ENCODE assay signal across 8 mouse cellular contexts in genomic region chr15:7132741-7133140, GRCm38 (mm10). TPM values are rescaled to one million over a fixed set of nuclear protein-coding genes. Genes with fewer than 3 reads are reported as not detected.
DNase-seq lines count a peak whose midpoint lies in the region; ATAC-seq lines count a peak whose summit lies in the region.

No protein-coding gene starts in this region.

- peaks cover 4% of the 10 kb centered on the region; the same call in 1 of the 2 replicates for H3K36me3 ChIP-seq in heart, embryonic 10.5 days
- H3K36me3 ChIP-seq in forebrain, embryonic 16.5 days (ENCODE audit: control insufficient read depth, insufficient read depth) = no peaks in the 10 kb centered on the region

- WGBS in heart, embryonic 10.5 days = 54% methylated on average over 13 of the region's 13 CpGs
- WGBS in forebrain, embryonic 16.5 days = 43% methylated on average over 13 of the region's 13 CpGs

- peak; percentile 74 for ATAC-seq in megakaryocyte, adult 5-6 weeks (ENCODE audit: poor library complexity, severe bottlenecking)
- no peak for ATAC-seq in forebrain, embryonic 16.5 days

- no peak overlapping the region for H3K4me2 ChIP-seq in forebrain, embryonic 16.5 days (ENCODE audit: low read length)

- no peak overlapping the region for H3K27ac ChIP-seq in heart, embryonic 10.5 days
- H3K27ac ChIP-seq in forebrain, embryonic 16.5 days (ENCODE audit: low read length) = no peak overlapping the region

- no peaks in the 10 kb centered on the region for H3K9me3 ChIP-seq in heart, embryonic 10.5 days
- no peaks in the 10 kb centered on the region for H3K9me3 ChIP-seq in forebrain, embryonic 16.5 days (ENCODE audit: control insufficient read depth, low read length)

- 0 out of 2 replicates have a peak, but pooled peaks cover 3% of the 10 kb centered on the region for H3K27me3 ChIP-seq in heart, embryonic 10.5 days (ENCODE audit: insufficient read depth, poor library complexity, severe bottlenecking)
- H3K27me3 ChIP-seq in forebrain, embryonic 16.5 days (replicated peaks; ENCODE audit: control insufficient read depth, insufficient read depth, low read length) = 0 out of 2 replicates have a peak, but pooled peaks cover 3% of the 10 kb centered on the region

- no peak overlapping the region for H3K9ac ChIP-seq in forebrain, embryonic 16.5 days (replicated peaks; ENCODE audit: low read depth, low read length)

- H3K4me3 ChIP-seq in heart, embryonic 10.5 days = no peak overlapping the region
- no peak overlapping the region for H3K4me3 ChIP-seq in forebrain, embryonic 16.5 days (replicated peaks; ENCODE audit: low read length)

- DNase-seq in heart, postnatal 36 days = peak; percentile 47 to 53
- DNase-seq in heart, embryonic 10.5 days (ENCODE audit: low spot score) = no peak
- peak; percentile 66 to 72 for DNase-seq in B cell, adult 2 months
- DNase-seq in R1 (ENCODE audit: low read depth, low spot score) = peak; percentile 93
- no peak for DNase-seq in frontal cortex, postnatal 10 days (ENCODE audit: low spot score in 2 of 2)
- DNase-seq in kidney, adult 8-10 months = no peak

- H3K4me1 ChIP-seq in heart, embryonic 10.5 days = peaks cover 35% of the 10 kb centered on the region
- H3K4me1 ChIP-seq in forebrain, embryonic 16.5 days (replicated peaks; ENCODE audit: control insufficient read depth, insufficient read depth, low read length) = peaks cover 18% of the 10 kb centered on the region

- intact Hi-C loops in heart, postnatal 36 days (cut with DNase I) = loop anchor here (5.0 to 10.0 kb wide), 5 partner anchors 35 to 428 kb away; partner anchors contain the start of gene Rictor

RNA-seq across cellular contexts. Expression of gene Lifr, which starts 42.3 kb away (rescaled TPM):
- total RNA-seq in heart, postnatal 36 days (2021) = 10 to 100 TPM; 57.7 to 60.9 TPM
- polyA plus RNA-seq in heart, embryonic 10.5 days (2016; fragmentation: Nextera tagmentation; extraction: Ambion mirVana) = 14.6 and 20.5 TPM in 2 replicates
- total RNA-seq in megakaryocyte, adult 5-6 weeks (2015) = 7.3 and 9.2 TPM in 2 replicates
- total RNA-seq in megakaryocyte, adult 5-6 weeks (2017) = 8.4 and 10.0 TPM in 2 replicates
- polyA plus RNA-seq in forebrain, embryonic 16.5 days (2015; fragmentation: Nextera tagmentation; extraction: Ambion mirVana) = 7.4 and 9.2 TPM in 2 replicates

Comparison
In these comparisons a context has a peak if more than half of its experiments do, and no peak if none do; other contexts are left out.
1. DNase-seq: peak in heart, postnatal 36 days (2 of 2), B cell, adult 2 months (2 of 2) and R1 (single experiment); none in heart, embryonic 10.5 days (single experiment), frontal cortex, postnatal 10 days (0 of 2) and kidney, adult 8-10 months (0 of 2).
2. RNA of gene Lifr, which starts 42.3 kb away (total RNA-seq): 57.7 to 60.9 TPM in heart, postnatal 36 days; 7.3 to 10.0 TPM in megakaryocyte, adult 5-6 weeks; every median in the first group is over 4 times any median in the second.